Mouse (Mus musculus) embryonic facial prominence, embryonic 13.5 days (tissue): Measurements from ENCODE around the gene Top1. TPM values are rescaled to one million over a fixed set of nuclear protein-coding genes. Genes with fewer than 3 reads are reported as not detected.
A peak's percentile ranks its signal among the peaks of the same experiment; 100 is the strongest.

Source experiments
- ATAC-seq: fragments of 200-750 bp; cut with Nextera tagmentation; 2 replicates; pipeline ENCODE4 v1.8.0; 2017; ENCODE audit warnings: low read depth; ENCODE audit not compliant: insufficient number of reproducible peaks, insufficient read depth, low FRiP score, low TSS enrichment
- H3K27ac ChIP-seq: fragments of 300-500 bp; sonication (generic); 2 replicates; pipeline ENCODE4 v1.5.1; 2015; ENCODE audit warnings: moderate library complexity, mild to moderate bottlenecking, inconsistent platforms
- H3K27me3 ChIP-seq: fragments of 300-500 bp; sonication (generic); 2 replicates; pipeline ENCODE4 v1.6.1; 2015; ENCODE audit warnings: mild to moderate bottlenecking, inconsistent platforms
- H3K36me3 ChIP-seq: fragments of 300-500 bp; sonication (generic); 2 replicates; pipeline ENCODE4 v1.6.1; 2015; ENCODE audit warnings: mild to moderate bottlenecking, inconsistent platforms
- H3K4me1 ChIP-seq: fragments of 300-500 bp; sonication (generic); 2 replicates; pipeline ENCODE4 v1.6.1; 2015; ENCODE audit warnings: inconsistent platforms
- H3K4me2 ChIP-seq: fragments of 300-500 bp; sonication (generic); 2 replicates; pipeline ENCODE4 v1.6.1; 2015; ENCODE audit warnings: moderate library complexity, mild to moderate bottlenecking, inconsistent platforms
- H3K4me3 ChIP-seq: fragments of 300-500 bp; sonication (generic); 2 replicates; pipeline ENCODE4 v1.5.1; 2015; ENCODE audit warnings: mild to moderate bottlenecking, inconsistent platforms
- H3K9ac ChIP-seq: fragments of 300-500 bp; sonication (generic); 2 replicates; pipeline ENCODE4 v1.6.1; 2015; ENCODE audit warnings: mild to moderate bottlenecking, inconsistent platforms
- H3K9me3 ChIP-seq: fragments of 300-500 bp; sonication (generic); 2 replicates; pipeline ENCODE4 v1.6.1; 2016; ENCODE audit warnings: inconsistent platforms
- WGBS: fragments of 180-500 bp; shearing (Covaris S2); methylation state at CpG from one replicate; pipeline ENCODE4 v1.1.7; 2015; ENCODE audit warnings: mixed read lengths; 5-methylcytosine and 5-hydroxymethylcytosine counted together
- polyA plus RNA-seq: library from polyadenylated mRNA; unstranded; fragments of >200 nt; fragmentation: Nextera tagmentation; extraction: Ambion mirVana; gene quantifications from 2 replicates; pipeline ENCODE4 v1.2.1, GENCODE M21; 2015

Top1 gene
- polyA plus RNA-seq, 1 experiment from 2014 or later, result 105 TPM

DNA sequence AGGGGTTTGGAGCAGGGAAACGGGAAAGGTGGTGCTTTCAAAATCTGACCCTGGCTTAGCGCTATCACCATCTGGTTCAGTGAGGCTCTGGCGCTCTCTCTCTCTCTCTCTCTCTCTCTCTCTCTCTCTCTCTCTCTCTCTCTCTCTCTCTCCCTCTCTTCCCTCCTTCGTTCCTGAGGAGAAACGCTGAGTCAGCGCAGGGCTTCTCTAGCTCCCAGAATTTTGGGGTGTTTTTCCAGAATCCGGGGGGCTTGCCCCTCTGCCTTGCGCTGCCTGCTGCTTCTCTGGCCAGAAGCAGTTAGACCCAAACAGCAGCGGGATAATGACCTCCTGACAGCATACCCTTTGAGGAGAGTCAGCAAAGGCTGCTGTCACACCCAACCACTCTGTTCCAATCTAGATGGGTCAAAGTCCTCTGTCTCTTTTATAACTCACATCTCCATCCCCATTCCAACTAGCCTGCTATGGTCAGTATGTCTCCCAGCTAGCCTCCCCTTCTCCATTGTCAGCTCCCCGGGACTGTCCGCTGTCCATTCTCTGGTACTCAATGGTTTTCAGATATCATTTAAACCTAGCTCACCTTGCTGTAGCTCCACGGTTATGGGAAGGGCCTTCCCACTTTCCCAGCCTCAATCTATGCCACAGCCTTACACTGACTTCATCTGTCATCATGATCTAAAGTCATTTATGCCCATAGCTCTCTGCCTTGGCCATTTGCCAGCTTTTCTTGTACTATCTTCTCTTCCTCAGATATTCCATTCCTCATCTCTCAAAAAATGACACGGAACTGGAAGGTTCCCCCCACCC, 5.6 kb upstream of the Top1 start:
- no peaks in the 10 kb centered on the region for H3K9me3 ChIP-seq
- H3K27me3 ChIP-seq, result no peaks in the 10 kb centered on the region
- 86% methylated on average over 13 of the region's 13 CpGs for WGBS
- no peaks in the 10 kb centered on the region for H3K36me3 ChIP-seq
- no peak overlapping the region for H3K4me3 ChIP-seq
- no peak overlapping the region for H3K9ac ChIP-seq
- H3K4me2 ChIP-seq, result no peak overlapping the region
- no peaks in the 10 kb centered on the region for H3K4me1 ChIP-seq
- H3K27ac ChIP-seq, result no peak overlapping the region
- ATAC-seq, result no peak

DNA sequence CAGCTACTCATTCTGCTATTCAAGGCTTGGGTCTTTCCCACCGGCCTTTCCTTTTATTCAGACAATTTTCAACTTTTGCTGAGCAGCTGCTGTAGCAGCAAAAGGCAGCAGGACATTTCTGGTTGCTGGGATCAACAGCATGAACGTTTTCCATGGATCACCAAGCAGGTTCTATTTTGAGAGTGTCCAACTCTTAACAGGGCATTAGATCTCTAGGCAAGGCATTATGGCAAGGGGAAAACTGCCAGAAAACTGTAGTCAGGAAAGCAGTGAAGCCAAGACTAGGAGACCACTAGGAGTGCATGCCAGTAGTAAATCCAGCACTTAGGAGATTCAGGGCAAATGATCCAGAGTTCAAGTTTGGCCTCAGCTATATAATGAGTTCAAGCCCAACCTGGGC, 4.5 kb upstream of the Top1 start:
- H3K9me3 ChIP-seq, result no peaks in the 10 kb centered on the region
- H3K4me2 ChIP-seq, result no peak overlapping the region
- no peaks in the 10 kb centered on the region for H3K27me3 ChIP-seq
- H3K4me1 ChIP-seq, result no peaks in the 10 kb centered on the region
- ATAC-seq, result no peak
- no peak overlapping the region for H3K9ac ChIP-seq
- no peak overlapping the region for H3K4me3 ChIP-seq
- 81% methylated on average over 2 of the region's 2 CpGs for WGBS
- no peak overlapping the region for H3K27ac ChIP-seq
- H3K36me3 ChIP-seq, result no peaks in the 10 kb centered on the region

DNA sequence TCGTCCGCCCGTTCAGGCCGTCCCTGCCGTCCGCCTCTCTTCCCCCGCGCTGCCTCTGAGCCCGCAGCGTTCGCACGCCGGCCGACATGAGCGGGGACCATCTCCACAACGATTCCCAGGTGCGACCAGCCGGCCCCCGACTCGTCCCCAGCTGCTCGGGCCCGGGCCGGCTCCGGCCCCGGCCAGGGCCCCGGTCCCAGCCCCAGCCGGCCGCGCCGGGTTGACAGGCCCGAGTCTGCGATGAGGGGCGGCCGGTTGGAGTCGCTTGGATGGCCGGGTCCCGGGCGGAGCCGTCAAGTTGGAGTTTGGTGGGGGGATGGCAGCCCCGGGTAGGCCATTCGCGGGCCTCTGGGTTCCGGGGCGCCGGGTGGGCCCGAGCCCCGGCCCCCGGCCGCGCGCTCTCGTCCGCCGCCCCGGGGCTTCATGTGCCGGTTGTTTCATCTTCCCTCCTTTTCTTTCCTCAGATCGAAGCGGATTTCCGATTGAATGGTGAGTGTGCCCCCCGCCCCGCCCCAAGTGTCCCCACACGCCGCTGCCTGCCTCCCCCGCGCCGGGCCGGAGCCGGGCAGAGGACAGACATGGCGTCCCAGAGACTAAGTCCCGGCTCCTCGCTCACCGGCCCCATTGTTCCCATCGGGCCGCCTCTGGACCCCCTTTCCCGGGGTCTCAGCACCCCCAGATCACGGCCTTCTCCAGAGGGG, 606 bp downstream of the Top1 start:
- Histone ChIP-seq H3K4me1 (peaks cover 18% of the 10 kb centered on the region), H3K4me3 (peak overlapping the region; percentile 90), H3K9ac (peak overlapping the region; percentile 100), H3K36me3 (no peaks in the 10 kb centered on the region), H3K27me3 (no peaks in the 10 kb centered on the region), H3K27ac (peak overlapping the region; percentile 99), H3K4me2 (peak overlapping the region; percentile 75), H3K9me3 (no peaks in the 10 kb centered on the region)
- WGBS, result 1% methylated on average over 75 of the region's 76 CpGs
- peak; percentile 27; the same call in 1 of the 2 replicates for ATAC-seq

DNA sequence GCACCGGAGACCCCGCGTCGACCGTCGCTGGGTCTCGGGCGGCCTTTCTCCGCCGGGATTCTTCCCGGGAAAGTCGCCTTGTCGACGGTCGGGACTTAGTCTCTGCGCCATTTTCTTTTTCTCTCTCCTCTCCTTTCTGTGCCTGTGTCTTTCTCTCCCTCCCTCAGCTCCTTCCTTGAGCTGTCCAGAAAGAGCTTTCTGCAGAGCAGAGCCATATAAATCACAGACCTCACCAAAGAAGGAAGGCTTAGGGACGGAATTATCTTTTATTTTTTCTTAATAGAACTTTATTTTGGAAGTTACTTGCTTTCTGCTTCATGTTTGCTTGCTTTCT, 1.1 kb downstream of the Top1 start:
- under 1% methylated on average over 17 of the region's 17 CpGs for WGBS
- no peak for ATAC-seq
- H3K36me3 ChIP-seq, result no peaks in the 10 kb centered on the region
- H3K27me3 ChIP-seq, result no peaks in the 10 kb centered on the region
- peaks cover 18% of the 10 kb centered on the region for H3K4me1 ChIP-seq
- H3K27ac ChIP-seq, result peak overlapping the region; percentile 99
- peak overlapping the region; percentile 75 for H3K4me2 ChIP-seq
- H3K9me3 ChIP-seq, result no peaks in the 10 kb centered on the region
- peak overlapping the region; percentile 100 for H3K9ac ChIP-seq
- H3K4me3 ChIP-seq, result peak overlapping the region; percentile 90

DNA sequence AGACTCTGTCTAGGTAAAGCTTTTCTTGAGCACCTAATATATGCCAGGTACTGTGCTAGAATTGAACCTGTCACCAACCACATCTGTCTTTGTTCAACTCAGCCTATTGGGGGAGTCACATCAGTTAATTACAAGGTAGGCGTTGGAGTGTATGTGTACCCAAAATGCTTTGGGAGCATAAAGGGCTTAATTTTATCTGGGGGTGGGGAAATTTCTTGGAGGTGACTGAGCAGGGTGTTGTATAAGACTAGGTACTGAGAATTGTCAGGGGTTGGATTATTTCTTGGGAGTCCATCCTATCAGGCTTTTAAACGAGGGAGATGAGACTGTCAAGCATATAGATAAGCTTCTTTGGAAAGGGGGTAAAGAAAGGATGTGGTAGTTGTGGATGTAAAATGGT, 2.4 kb downstream of the Top1 start:
- H3K27ac ChIP-seq, result no peak overlapping the region
- H3K36me3 ChIP-seq, result peaks cover 5% of the 10 kb centered on the region
- peak overlapping the region; percentile 90 for H3K4me3 ChIP-seq

DNA sequence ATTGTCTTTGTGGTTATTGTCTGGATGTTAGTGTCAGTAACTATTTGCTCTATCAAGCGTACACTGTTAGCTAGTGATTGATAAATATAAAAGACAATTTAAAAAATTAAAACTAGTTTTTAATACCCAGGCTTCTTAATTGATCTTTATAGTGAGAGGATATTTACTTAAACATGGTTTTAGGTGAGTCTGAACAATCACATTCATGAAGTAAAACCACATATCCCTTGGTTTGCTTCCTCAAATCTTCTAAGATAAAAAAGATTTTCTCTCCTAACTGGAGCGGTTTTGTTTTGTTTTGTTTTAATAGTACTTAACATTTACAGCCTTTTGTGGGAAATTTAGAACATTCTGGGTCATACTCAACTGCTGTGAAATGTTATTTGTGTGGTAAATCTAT, 3.4 kb downstream of the Top1 start:
- Histone ChIP-seq H3K9me3 (no peaks in the 10 kb centered on the region), H3K36me3 (peaks cover 10% of the 10 kb centered on the region), H3K4me2 (peak overlapping the region; percentile 75), H3K27ac (no peak overlapping the region), H3K9ac (no peak overlapping the region), H3K27me3 (no peaks in the 10 kb centered on the region), H3K4me1 (peaks cover 25% of the 10 kb centered on the region), H3K4me3 (peak overlapping the region; percentile 23)
- WGBS, result 83% methylated on average over 2 of the region's 2 CpGs
- no peak for ATAC-seq

More for the DNA sequence above, 2.4 kb downstream of the Top1 start:
- no peak for ATAC-seq
- WGBS, result 27% methylated on average over 2 of the region's 2 CpGs
- no peaks in the 10 kb centered on the region for H3K27me3 ChIP-seq
- peak overlapping the region; percentile 75 for H3K4me2 ChIP-seq
- no peaks in the 10 kb centered on the region for H3K9me3 ChIP-seq
- H3K4me1 ChIP-seq, result peaks cover 25% of the 10 kb centered on the region
- peak overlapping the region; percentile 57; the same call in 1 of the 2 replicates for H3K9ac ChIP-seq

DNA sequence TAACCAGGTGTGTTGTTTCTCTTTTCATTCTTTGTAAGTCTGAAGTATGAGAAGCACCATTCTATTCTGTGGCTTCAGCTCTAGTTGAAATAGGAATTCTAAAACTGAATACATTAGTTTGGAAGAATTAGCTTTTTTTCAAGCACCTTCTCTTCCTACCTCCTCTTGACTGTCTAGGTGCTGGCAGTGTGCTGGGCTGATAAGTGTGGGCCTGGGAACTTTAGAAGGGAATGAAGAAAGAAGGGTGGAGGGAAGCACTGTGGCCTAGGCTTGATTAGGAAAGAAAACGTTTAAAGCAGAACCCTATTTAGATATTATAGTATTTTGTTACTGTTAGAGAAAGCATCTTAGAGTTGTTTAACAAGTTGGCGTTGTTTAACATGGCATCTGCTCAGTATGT, 5.5 kb downstream of the Top1 start:
- Histone ChIP-seq H3K4me3 (no peak overlapping the region), H3K27ac (no peak overlapping the region), H3K9ac (no peak overlapping the region), H3K4me2 (no peak overlapping the region), H3K36me3 (peaks cover 23% of the 10 kb centered on the region), H3K27me3 (no peaks in the 10 kb centered on the region), H3K4me1 (peaks cover 25% of the 10 kb centered on the region), H3K9me3 (no peaks in the 10 kb centered on the region)
- WGBS, result 45% methylated on average over 2 of the region's 2 CpGs
- no peak for ATAC-seq

DNA sequence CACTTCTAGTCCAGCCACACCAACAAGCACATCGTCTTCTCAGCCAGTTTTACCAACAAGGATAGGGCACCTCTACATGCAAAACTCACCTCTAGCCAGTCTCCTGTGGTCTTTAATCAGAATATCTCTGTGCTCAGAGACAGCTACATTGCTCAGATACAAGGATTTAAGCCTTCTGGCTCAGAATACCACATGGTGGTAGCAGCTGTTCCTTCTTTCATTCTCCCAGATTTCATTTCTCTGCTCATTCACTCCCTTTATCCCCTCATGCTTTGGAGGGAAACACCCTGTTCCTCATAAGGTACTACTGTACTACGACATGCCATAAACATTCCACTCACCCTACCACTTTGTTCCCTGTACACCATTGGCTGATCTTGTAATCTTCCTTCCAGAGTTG, 7.5 kb downstream of the Top1 start:
- no peak overlapping the region for H3K4me2 ChIP-seq
- H3K4me3 ChIP-seq, result no peak overlapping the region
- H3K4me1 ChIP-seq, result peaks cover 17% of the 10 kb centered on the region
- H3K27me3 ChIP-seq, result no peaks in the 10 kb centered on the region
- peaks cover 31% of the 10 kb centered on the region for H3K36me3 ChIP-seq
- no peak for ATAC-seq
- H3K27ac ChIP-seq, result no peak overlapping the region
- 87% methylated on average over 2 of the region's 2 CpGs for WGBS
- H3K9ac ChIP-seq, result no peak overlapping the region
- H3K9me3 ChIP-seq, result no peaks in the 10 kb centered on the region

DNA sequence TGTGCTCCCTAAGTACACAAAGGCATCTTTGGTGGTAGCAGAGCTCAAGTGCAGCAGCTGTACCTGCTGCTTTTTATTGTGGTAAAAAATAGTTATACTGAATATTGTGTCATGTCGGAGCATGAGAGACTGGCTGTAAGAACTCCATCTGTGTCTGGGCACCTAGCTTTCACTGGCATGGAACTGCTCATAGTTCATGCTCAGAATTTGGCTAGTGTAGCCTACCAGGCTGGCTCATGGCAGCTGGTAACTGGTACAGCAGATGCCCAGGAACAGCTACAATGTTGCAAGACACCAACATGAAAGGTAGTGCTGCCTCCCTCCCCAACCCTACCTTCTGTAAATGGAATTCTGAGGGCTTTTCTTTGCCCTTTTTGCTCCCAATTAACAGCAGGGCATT, 9.9 kb downstream of the Top1 start:
- H3K4me2 ChIP-seq, result no peak overlapping the region
- H3K27ac ChIP-seq, result no peak overlapping the region
- no peak overlapping the region for H3K4me3 ChIP-seq
- no peak overlapping the region for H3K9ac ChIP-seq
- no peaks in the 10 kb centered on the region for H3K9me3 ChIP-seq
- H3K36me3 ChIP-seq, result peaks cover 38% of the 10 kb centered on the region
- no peak for ATAC-seq
- WGBS, result 92% methylated on average over 1 of the region's 1 CpGs
- no peaks in the 10 kb centered on the region for H3K27me3 ChIP-seq
- H3K4me1 ChIP-seq, result 0 out of 2 replicates have a peak, but pooled peaks cover 8% of the 10 kb centered on the region

DNA sequence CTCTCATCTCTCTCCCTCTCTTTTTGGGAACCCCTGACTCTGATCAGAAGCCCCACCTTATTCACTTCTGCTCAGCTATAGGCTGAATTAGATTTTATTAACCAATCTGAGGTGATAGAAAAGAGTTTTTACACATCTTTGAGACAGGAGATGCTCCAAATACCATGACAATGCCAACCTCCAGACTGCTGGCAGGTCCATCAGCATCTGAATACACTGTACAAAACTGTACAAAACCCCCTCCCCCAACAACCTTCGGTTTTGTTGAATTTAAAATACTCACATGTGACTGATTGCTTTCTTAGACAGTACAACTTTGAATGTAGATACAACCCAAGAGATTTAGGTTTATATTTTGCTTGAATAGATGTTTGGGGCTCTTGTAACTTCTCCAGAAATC, 10.5 kb downstream of the Top1 start:
- H3K9me3 ChIP-seq, result no peaks in the 10 kb centered on the region
- 0 out of 2 replicates have a peak, but pooled peaks cover 8% of the 10 kb centered on the region for H3K4me1 ChIP-seq
- no peak overlapping the region for H3K4me3 ChIP-seq
- H3K36me3 ChIP-seq, result peaks cover 41% of the 10 kb centered on the region
- H3K27me3 ChIP-seq, result no peaks in the 10 kb centered on the region
- ATAC-seq, result no peak
- no peak overlapping the region for H3K4me2 ChIP-seq
- no peak overlapping the region for H3K27ac ChIP-seq
- no peak overlapping the region for H3K9ac ChIP-seq
- 84% methylated on average over 1 of the region's 1 CpGs for WGBS

DNA sequence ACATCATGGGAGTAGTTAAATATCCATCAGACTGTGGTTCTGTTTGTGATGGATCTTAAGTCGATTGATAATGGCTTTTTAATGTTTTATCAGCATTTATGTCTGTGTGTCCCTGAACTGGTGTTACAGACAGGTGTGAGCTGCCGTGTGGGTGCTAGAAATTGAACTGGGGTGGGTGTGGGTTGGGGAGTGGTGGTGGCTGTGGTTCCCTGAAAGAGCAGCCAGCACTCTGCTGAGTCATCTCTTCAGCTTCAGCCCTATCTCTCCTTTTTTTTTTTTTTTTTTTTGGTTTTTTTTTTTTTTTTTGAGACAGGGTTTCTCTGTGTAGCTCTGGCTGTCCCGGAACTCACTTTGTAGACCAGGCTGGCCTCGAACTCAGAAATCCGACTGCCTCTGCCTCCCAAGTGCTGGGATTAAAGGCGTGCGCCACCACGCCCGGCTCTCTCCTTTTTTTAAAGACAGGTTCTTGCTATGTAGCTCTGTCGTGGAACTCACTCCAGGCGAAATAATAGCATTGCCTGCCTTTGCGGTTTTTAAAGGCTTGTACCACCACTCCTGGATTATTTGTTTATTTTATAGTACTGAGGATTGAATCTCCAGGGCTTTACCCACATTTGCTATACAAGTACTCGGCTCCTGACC, 12.2 kb downstream of the Top1 start:
- 0 out of 2 replicates have a peak, but pooled peaks cover 2% of the 10 kb centered on the region for H3K4me1 ChIP-seq
- no peak overlapping the region for H3K4me3 ChIP-seq
- H3K27me3 ChIP-seq, result no peaks in the 10 kb centered on the region
- whole genome bisulfite sequencing, result 96% methylated on average over 13 of the region's 13 CpGs
- no peak overlapping the region for H3K27ac ChIP-seq
- peaks cover 46% of the 10 kb centered on the region for H3K36me3 ChIP-seq
- H3K4me2 ChIP-seq, result no peak overlapping the region
- no peak for ATAC-seq
- H3K9me3 ChIP-seq, result no peaks in the 10 kb centered on the region
- no peak overlapping the region for H3K9ac ChIP-seq

DNA sequence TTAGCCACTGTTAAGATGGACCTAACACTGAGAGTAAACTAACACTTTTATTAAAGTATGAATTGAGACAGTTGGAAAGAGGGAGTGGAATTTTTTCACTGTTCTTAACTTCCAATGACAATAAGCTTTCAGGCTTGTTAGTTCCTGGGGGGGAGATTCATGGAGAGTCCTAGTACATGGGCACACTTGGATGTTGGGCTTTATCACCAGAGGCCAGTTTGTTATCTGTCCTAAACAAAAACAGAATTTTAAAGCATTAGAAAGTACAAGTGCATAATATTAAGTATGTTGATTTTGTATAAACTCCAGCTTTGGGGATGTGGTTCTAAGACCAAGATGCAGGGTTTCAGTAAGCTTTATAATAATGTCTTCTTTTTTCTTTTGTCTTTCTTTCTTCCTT, 13.1 kb downstream of the Top1 start:
- Histone ChIP-seq H3K4me1 (no peaks in the 10 kb centered on the region), H3K27me3 (no peaks in the 10 kb centered on the region), H3K27ac (no peak overlapping the region), H3K9me3 (no peaks in the 10 kb centered on the region), H3K4me3 (no peak overlapping the region), H3K4me2 (no peak overlapping the region), H3K9ac (no peak overlapping the region), H3K36me3 (peaks cover 40% of the 10 kb centered on the region)
- no peak for ATAC-seq
